Mouse (Mus musculus) heart, postnatal 0 days (tissue): Measurements from ENCODE around the gene Dmwd.

Source experiments
- CTCF ChIP-seq: IDR thresholded peaks from 2 replicates; pipeline ENCODE4 v1.5.1; 2016; ENCODE audit warnings: antibody characterized with exemption, control low read depth, low read depth
- EP300 ChIP-seq: IDR thresholded peaks from 2 replicates; pipeline ENCODE4 v1.6.1; 2016; ENCODE audit warnings: antibody characterized with exemption, low read depth

DNA sequence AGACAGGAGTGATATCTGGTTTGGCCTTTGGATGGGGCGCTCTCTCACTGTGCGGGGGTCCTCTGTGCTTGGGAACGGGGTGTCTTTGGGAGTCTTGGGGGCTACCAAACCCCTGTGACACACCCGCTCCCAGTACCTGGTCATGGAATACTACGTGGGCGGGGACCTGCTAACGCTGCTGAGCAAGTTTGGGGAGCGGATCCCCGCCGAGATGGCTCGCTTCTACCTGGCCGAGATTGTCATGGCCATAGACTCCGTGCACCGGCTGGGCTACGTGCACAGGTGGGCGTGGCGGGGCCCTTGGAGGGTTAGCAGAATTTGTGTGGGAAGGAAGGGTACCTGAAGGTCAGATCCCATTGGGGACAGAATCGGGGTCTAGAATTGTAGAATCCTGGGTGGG lies 10.7 kb downstream of the Dmwd start:
- TF ChIP-seq CTCF (no peak), EP300 (no peak)
